Mouse (Mus musculus) CD4-positive helper T cell, adult 2 months (primary cell): Measurements from ENCODE around the gene Gdf9.

Source experiments
- DNase-seq: peaks from one replicate; pipeline ENCODE4 v3.0.0-alpha.2; 2012; ENCODE audit warnings: low read depth, missing footprints, low spot score

Gdf9 gene

DNA sequence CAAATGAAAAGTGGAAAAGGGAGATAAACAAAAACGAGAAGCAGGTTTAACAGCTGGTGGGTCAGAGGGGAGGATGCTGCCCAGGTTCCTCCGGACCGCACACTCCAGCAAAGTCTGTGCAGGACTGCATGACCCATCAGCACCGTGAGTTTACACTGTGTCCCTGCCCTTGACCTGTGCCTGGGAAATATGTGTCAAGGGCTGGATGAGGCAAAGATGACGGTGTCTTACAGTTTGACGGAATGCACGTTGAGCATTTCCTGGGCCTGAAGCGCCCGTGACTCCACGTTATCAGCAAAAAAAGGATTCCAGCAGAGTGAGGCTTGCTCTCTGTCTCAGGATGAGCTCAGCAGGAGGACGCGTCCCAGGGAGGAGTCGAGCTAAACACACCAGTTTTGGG is 14.7 kb downstream of the Gdf9 start:
- DNase-seq, result no peak

DNA sequence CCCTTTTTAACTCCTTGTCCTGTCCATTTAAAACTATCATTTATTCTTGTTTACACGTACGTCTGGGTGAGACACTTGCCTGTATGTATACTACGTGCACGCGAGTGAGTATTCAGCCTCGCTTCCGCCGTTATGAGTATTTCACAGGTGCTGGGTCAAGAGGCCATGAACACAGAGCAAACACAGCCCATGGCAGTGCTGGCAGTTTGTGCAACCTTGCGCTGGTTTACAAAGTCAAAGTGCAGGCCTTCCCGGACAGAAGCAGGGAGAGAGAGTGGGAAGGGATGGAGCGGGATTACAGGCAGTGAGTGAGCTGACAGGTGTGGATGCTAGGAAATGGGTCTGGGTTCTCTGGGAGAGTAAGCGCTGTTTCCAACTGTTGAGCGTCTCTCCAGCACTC is 15.4 kb downstream of the Gdf9 start:
- no peak for DNase-seq

DNA sequence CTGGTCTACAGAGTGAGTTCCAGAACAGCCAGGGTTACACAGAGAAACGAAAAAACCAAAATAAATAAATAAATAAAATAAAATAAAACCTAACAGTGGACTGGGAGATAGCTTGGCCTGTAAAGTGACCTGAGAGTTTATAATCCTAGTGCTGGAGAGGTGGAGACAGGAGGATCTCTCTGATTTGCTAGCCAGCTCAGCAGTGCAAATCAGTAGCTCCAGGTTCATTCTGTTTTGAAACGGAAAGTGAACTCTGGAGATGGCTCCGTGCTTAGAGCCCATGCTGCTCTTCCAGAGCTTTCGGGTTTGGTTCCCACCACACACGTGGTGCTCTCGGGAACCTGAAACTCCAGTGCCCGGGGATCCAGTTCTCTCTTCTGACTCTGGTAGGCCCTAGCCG is 17.2 kb downstream of the Gdf9 start:
- no peak for DNase-seq

DNA sequence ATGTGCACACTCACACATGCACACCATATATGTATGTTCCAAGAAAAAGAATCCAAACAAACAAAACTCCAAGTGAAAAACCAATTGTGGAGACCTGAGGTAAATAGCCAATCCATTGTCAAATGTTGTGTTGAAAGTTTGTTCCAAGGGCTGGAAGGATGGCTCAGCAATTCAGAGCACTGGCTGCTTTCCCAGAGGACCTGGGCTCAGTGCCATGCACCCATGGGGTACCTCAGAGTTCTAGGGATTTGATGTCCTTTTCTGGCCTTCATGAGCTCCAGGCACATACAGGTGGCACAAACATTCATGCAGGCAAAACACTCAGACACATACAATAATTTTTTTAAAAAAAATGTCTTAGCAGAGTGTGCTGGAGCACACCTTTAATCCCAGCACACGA is 17.7 kb downstream of the Gdf9 start:
- DNase-seq, result no peak

DNA sequence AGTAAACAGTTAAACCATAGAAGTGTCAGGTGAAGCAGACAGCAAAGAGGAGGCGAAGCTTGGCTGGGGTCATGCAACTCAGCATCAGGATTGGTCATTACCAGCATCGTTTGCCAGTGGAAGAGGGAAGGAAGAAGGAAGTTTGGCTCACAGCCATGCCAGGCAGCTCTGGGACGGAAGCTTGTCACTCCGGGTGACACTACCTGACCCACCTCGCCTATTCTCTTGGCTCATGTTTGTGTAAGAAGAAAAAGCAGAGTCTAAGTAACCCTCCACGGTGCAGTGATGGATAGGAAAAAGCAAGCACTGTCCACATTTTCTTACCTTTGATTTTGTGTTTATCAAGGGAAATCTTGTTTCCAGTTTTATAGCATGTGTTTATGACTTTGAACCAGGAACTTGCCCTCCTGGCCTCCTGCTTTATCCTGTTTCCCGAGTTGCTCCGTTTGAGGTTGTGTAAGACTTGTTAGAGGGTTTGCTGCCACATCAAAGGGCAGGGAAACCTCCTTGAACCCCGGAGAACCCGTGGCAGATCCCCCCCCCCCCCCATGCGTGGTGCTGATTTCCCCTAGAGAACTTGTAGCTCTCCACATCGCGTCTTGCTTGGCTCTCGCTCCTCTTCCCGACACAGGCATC is 19.4 kb downstream of the Gdf9 start:
- peak; percentile 53 for DNase-seq

DNA sequence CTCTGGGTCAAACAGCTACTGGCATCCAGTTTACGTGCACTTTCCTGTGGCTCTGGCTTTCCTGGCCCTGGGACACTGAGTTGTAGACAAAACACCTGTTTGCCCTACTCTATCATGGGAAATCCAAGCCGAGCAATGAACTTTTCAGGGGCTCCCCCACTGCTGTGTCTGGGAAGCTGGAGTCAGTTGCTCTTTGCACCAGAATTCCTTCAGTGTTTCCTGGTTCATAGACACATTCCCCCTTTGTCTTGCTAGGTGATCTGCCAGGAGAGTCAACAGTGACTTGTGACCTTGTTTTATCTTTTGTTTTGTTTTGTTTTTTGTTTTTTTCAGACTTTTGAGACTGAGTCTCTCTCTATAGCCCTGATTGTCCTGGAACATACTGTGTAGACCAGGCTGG is 20.5 kb downstream of the Gdf9 start:
- no peak for DNase-seq

DNA sequence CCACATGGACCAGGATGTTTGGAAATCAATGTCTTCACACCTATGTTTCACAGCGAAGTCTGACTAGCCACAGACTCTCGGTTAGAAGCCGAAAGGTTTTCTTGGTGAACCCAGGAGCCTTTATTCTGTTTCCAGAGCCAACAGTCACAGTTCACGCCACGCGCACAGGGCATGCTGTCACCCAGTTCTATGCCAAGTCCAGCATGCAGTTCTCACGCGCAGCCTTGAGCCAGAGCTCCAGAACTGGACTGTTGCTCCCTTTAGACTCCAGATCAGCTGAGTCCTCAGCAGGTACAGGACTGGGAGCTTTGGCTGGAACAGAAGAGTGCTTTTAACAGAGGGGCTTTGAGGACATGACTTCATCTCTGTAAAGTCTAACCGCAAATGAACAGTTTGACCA is 21.6 kb downstream of the Gdf9 start:
- DNase-seq, result no peak

DNA sequence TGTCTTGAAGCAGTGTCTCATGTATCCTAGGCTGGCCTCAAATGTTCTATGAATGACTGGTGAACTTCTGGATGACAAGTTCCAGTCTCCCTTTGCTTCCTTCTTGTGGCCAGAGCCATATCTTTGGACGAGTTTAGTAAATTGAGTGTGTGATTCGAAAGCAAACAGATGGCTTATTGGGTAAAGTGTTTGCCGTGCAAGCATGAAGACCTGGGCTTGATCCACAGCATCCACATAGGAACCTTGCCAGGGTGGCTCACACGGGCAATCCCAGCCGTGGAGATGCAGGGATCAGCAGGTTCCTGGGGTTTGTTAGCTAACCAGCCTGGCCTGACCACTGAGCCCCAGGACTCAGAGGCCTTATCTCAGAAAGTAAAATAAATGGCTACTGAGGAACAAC is 22.2 kb downstream of the Gdf9 start:
- DNase-seq, result no peak

DNA sequence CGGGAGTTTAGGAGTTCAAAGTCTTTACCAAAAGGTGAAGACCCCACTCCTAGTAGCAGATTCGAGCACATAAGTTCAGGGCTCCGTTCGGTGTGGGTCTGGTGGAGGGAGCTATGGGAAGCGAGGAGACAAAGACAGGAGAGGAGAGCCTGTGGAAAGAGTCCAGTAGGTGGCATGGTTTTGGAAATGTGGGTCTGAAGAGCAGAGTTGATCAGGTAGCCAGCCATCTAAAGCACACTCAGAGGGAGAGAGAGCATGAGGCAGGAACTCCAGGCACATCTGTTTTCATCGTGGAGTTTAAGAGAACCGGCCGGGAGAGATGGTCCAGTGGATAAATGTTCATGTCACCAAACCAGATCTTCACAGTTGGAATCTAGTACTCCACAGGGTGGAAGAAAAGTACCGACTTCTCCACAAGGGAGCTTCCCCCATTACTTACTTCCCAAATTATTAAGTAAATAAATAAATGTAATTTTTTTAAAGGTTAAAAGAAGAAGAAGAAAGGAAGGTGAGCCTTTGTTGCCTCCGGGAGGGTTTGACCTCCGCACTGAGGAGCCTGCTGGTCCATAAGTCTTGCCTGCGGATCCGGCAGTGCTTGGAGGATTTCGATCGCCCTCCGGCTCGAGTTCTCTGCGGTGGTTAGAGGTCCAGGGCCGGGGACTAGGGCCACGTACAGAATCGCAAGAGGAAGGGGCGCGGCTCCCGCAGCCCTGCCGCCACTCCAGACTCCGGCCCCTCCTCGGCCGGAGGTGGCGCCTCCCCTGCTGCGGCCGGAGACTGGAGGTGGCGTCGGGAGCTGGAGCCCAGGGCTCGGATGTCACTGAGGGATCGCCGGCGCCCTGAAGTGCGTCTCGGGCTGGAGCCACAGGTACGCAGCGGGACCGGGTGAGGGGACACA is 25.9 kb downstream of the Gdf9 start, which contains the start of the genes Gm10447 and Shroom1:
Gene Gm10447, minus strand, starts transcription at position 637 of the 898 bp plus-strand sequence.
Gene Shroom1, plus strand, starts transcription at position 732 of the 898 bp plus-strand sequence.
- no peak for DNase-seq

DNA sequence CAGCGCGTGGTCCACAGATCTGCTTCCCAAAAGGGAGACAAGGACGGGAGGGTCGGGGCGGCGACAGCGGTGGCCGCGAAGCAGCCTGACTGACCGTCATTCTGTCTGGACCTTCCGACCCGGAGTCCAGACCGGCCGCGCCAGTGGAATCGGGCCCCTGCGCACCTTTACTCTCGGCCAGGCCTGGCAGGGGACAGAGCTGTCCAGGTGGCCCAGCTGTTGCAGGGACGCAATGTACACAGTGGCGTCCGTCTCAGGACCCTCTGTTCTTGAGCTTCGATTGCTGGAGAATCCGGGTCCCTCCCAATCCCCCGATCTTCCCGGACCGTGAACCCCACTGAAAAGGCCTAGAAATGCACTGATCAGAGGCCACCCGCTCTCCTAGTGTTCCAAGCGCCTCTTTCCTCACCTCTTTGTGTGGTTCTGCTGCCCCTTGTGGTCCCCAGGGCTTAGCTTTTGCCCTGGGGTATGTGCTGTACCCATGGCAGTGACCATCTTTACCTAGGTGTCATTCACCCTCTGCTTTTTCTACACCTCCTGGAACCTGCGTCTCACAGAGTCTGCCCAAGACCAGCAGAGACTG is 26.6 kb downstream of the Gdf9 start:
- DNase-seq, result no peak

DNA sequence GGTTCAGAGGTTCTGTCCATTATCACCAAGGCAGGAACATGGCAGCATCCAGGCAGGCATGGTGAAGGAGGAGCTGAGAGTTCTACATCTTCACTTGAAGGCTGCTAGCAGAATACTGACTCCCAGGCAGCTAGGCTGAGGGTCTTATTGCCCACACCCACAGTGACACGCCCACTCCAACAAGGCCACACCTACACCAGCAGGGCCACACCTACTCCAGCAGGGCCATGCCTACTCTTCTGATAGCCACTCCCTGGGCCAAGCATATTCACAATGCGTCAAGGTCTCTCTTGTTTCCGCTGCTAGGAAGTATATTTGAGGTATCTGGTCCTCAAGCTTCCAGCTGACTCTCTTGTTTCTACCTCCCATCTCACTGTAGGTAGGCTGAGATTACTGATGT is 28.2 kb downstream of the Gdf9 start:
- no peak for DNase-seq

DNA sequence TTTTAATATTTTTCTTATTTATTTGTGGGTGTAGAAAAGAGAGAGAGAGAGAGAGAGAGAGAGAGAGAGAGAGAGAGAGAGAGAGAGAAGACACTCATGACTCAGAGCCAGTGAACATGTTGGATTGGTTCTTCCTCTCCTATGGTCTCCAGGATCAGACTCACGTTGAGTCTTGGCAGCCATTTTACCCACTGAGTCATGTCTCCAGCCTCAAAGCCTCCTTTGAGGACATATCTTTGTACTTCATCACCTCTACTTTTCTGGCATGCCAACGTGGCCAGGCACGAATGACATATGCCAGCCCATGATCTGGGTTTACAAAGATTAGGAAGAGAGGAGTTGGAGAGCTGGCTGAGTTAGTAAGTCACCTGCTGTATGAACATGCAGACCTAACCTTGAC is 29.4 kb downstream of the Gdf9 start:
- DNase-seq, result no peak

DNA sequence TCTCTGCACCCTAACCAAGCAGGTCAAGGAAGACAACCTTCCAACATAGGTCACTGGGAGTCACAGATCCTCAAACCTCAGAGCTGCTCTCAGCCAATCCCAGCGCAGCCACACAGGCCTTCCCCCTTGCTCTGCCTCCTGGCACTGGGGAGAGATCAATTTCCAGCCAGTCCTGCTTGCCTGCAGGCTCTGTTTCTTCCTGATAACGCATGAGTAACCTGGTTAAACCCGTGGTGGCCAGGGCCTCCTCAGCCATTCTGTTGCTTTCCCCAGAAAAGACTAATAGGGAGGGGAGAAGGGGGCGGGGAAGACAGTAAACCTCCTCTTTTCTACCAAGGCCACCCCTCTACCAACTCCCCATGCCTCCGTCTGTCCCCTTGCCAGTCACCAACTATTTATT is 30.9 kb downstream of the Gdf9 start:
- no peak for DNase-seq

DNA sequence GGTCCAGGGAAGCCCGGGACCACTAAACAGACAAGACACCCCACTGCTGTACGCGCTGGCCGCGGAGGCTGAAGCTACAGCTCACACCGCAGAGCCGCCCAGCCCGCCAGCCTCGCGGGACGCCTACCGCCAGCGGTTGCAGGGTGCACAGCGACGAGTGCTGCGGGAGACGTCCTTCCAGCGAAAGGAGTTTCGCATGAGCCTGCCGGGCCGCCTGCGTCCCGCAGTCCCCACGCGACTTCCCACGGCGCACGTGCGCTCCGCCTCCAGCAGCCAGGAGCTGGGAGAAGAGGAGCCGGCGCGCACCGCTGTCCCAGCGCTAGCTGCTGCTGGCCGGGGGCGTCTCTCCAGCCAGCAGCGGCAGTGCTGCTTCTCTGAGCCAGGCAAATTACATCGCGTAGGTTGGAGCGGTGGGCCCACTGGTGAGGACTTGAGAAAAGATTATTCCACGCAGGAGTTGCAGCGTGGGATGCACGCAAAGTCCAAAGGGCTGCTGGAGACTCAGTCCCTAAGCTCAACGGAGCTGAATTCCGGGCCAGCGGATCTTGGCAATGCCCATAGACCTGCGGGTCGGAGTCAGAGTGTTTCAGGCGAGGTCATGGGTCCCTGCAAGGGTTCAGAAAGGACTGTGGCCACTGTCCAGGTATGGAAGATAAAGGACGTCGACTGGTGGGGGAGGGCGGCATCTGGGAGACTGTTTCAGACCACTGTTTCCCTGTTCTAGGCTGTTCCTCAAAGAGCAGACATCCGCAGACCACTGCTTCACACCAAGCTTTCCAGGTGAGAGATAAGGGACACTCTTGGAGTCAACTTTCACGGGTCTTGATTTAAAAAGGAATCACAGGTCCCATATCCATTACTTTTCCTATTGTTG is 33.0 kb downstream of the Gdf9 start:
- DNase-seq, result no peak

DNA sequence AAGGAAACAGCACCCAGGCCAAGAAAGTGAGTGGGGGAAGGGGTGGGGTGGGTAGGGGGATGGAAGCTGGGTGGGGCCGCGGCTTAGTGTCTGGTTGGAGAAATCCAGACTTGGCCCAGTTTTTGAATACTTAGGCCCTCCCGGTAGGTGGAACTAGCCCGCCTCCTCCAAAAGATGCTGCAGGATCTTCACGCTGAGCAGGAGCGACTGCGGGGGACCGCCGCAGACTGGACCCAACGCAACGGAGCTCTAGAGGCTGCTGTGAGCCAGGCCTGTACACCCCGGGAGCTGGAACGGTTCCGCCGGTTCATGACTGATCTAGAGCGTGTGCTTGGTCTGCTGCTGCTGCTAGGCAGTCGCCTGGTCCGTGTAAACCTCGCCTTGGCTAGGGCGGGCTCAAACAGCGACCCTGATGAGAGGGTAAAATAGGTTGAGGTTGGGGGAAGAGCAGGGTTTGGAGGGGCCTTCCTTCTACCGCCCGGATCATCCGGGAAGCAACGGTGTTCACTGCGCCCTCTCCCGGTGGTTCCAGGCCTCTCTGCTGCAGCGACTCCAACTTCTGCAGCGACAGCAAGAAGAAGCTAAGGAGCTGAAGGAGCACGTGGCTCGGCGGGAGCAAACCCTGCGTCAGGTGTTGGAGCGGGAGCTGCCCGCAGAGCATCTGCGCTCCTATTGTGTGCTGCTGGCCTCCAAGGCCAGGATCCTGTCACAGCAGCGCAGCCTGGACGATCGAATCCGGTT is 35.6 kb downstream of the Gdf9 start:
- DNase-seq, result peak; percentile 41

DNA sequence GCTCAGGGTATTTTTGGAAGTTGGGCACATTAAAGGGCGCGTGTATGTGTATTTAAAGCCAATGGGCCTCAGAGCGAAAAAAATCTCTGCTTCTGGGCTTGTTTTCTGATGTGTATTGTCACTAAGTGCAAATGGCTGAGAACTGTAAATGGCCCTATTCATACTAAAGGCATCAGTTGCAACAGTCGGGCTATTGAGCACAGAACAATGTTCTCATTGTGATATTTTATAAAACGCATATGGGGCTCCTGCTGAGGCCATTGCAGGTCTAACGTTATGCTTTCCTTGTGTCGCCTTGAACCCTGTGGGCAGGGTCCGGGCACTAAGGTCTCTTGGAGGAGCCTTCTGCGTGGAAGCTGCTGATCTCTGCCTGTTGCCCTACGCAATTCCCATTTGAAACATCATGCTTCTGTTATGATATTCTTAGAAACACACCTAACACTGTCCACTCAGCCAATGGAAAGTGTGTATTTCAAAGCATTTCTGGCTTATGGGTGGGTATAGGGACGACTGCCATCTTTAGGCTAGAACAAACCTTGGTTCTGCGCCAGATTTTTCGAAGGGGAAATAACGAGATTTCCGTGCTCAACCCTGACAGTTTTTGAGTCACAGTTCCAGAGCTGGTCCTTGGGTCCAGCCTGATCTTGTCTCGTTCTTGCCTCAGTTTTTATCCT is 38.6 kb downstream of the Gdf9 start:
- DNase-seq, result no peak

DNA sequence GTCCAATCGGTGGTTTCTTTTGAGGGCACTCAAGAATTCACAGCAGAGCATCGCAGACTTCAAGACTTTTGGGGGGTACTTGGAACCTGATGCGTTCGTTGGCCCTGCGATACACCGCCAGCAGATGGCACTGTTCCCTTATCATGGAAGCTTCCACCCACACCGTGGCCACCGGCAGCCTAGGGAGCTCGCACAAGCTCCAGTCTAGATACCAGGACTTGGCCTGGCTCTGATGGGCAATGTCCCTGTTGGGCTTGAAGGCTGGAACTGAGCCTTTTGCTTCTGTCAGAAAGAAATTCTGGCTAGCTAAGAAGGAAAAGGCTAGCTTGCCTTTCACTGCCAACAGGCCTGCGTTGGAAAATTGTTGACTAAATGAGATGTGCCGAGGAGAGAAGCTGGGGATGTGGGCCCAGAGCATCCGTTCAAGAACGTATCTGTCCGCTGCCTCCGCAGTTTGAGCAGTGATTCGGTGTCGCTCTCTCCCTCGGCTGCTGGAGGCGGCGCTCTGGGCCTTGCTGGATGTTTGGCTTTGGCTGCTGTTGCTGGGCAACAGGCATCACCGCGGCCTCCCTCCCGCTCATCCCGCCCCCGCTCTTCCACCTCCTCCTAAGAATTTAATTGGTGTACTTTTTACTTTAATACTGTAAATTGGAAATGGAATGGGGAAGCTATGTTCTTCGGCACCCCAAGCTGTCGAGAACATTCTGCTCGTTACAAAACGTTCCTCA is 39.3 kb downstream of the Gdf9 start, which contains the start of gene Gm9837:
Gene Gm9837, minus strand, starts transcription at position 512 of the 728 bp plus-strand sequence.
- DNase-seq, result peak; percentile 83

DNA sequence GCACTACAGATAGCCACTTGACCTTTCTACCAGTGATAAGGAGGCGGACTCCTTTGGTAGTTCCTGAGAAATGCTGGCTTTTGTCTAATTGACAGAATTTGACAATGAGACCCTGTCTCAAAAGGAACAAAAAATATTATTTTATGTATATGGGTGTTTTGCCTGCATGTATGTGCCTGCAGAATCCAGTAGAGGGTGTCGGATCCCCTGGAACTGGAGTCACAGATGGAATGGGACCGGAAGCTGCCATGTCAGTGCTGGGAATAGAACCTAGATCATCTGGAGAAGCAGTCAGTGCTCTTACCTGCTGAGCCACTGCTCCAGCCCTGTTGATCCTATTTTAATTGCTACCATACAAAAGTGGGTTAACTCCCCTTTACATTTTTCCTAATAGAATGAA is 41.9 kb downstream of the Gdf9 start:
- no peak for DNase-seq

DNA sequence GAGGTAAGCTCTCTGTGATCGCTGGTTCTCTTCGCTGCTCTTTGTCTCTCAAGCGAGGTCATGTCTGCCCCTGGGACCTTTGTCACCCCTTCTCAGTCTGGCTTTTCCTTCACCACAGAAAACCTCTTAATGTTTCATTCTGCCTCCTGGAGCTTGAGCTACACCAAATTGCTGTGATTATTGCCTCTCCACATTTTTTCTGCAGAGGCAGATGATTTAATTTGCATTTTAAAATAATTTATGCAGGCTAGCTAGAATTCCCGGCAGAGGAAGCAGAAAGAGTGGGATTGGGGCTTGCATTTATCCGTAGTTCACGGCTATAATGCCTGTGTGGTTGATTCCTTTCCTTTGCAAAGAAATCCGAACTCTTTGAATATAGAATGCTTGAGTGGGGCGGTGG is 44.8 kb downstream of the Gdf9 start:
- no peak for DNase-seq

DNA sequence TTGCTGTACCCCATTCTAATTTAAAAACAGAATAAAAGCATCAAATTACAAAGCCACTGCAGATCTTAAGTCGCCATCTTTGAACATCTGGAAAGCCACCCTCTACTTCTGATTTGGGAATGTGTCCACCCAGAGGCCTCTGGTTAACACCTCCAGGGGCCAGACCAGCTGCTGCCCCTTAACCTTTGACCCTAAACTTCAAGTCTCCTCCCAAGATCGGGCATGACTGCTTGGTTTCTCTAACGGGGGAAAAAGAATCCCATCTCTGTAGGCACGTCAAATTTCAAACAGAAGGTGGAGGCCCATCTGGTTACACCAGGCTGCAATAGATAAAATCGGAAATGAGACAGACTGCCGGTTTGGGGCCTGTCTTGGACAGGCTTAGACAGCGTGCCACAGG is 47.0 kb downstream of the Gdf9 start:
- no peak for DNase-seq
